Mouse (Mus musculus) left cerebral cortex, postnatal 14 days (tissue): ENCODE results near the gene Il4i1. TPM values are rescaled to one million over a fixed set of nuclear protein-coding genes. Genes with fewer than 3 reads are reported as not detected.
A peak's percentile ranks its signal among the peaks of the same experiment; 100 is the strongest.

Source experiments
- DNase-seq, 2 experiments: peaks; one replicate each; pipeline ENCODE4 v3.0.0; 2021 to 2022; ENCODE audit warnings: low spot score in 2 of 2, mixed read lengths in 1 of 2
- intact Hi-C: fragments of 180-260 bp; cut with DNase I; formaldehyde crosslinking; loops from one replicate; pipeline ENCODE4 v1.15.1; 2025
- long read RNA-seq, 2 experiments: library from polyadenylated mRNA; stranded (forward); transcript quantifications; one replicate each; pipeline ENCODE4 v2.0.0; 2021
- total RNA-seq, 2 experiments: library from RNA; stranded (reverse); gene quantifications; 2 replicates each; pipeline ENCODE4 v1.2.3; 2021

The Il4i1 gene
- 1 to 10 TPM; 2.3 to 3.1 TPM for total RNA-seq
- long read RNA-seq, experiment 1, partial matches to known transcripts = 1 of 2 reads
- long read RNA-seq, experiment 1, other reads (novel, unspliced or antisense) = 1 of 2 reads
- long read RNA-seq, experiment 2, partial matches to known transcripts = 0 of 6 reads
- long read RNA-seq, experiment 2, other reads (novel, unspliced or antisense) = 6 of 6 reads

GRCm38 (mm10) chr7:44815721-44816469 is at the start of gene Il4i1, which contains the start of gene Nup62:
Gene Il4i1 (plus strand): TSS chr7:44816387.
Gene Nup62 (plus strand): TSS chr7:44816088.
- DNase-seq = peak; percentile 99
- intact Hi-C loops = loop anchor here (5.0 kb wide), 1 partner anchor 69 kb away; the partner anchor contains the start of gene Vrk3

GRCm38 (mm10) chr7:44768129-44768528 is 48.1 kb upstream of the Il4i1 start:
- intact Hi-C loops = no loop called here

GRCm38 (mm10) chr7:44770046-44770578 is 46.1 kb upstream of the Il4i1 start:
- peak in 1 of 2 experiments; percentile 44 for DNase-seq
- intact Hi-C loops = loop anchor here (5.0 kb wide), 1 partner anchor 42 kb away; no protein-coding TSS in a partner anchor

More at GRCm38 (mm10) chr7:44768129-44768528, 48.1 kb upstream of the Il4i1 start:
- DNase-seq = no peak

- intact Hi-C loops = loop anchor here (5.0 kb wide), 1 partner anchor 40 kb away; no protein-coding TSS in a partner anchor
- peak; percentile 7 to 22 for DNase-seq
Observed at GRCm38 (mm10) chr7:44772591-44773204, 43.5 kb upstream of the Il4i1 start.

GRCm38 (mm10) chr7:44776849-44777498 is 39.2 kb upstream of the Il4i1 start:
- no peak for DNase-seq
- intact Hi-C loops = no loop called here

- intact Hi-C loops = no loop called here
- DNase-seq = no peak
Observed at GRCm38 (mm10) chr7:44780101-44780500, 36.1 kb upstream of the Il4i1 start.

- no peak for DNase-seq
- intact Hi-C loops = no loop called here
Observed at GRCm38 (mm10) chr7:44789531-44789930, 26.7 kb upstream of the Il4i1 start.

- intact Hi-C loops = no loop called here
- DNase-seq = no peak
Observed at GRCm38 (mm10) chr7:44790066-44790465, 26.1 kb upstream of the Il4i1 start.

GRCm38 (mm10) chr7:44792781-44793180 is 23.4 kb upstream of the Il4i1 start:
- no peak for DNase-seq
- intact Hi-C loops = no loop called here

- no peak for DNase-seq
- intact Hi-C loops = no loop called here
Observed at GRCm38 (mm10) chr7:44808927-44809326, 7.3 kb upstream of the Il4i1 start.

- intact Hi-C loops = no loop called here
- no peak for DNase-seq
Observed at GRCm38 (mm10) chr7:44809466-44809865, 6.7 kb upstream of the Il4i1 start.

- DNase-seq = no peak
- intact Hi-C loops = loop anchor here (5.0 kb wide), 1 partner anchor 38 kb away; no protein-coding TSS in a partner anchor
Observed at GRCm38 (mm10) chr7:44810365-44810764, 5.8 kb upstream of the Il4i1 start.

GRCm38 (mm10) chr7:44810819-44811557 is 5.2 kb upstream of the Il4i1 start:
- intact Hi-C loops = loop anchor here (5.0 kb wide), 1 partner anchor 39 kb away; no protein-coding TSS in a partner anchor
- DNase-seq = no peak

GRCm38 (mm10) chr7:44812651-44813325 is 3.4 kb upstream of the Il4i1 start:
- DNase-seq = no peak
- intact Hi-C loops = loop anchor here (5.0 kb wide), 1 partner anchor 40 kb away; no protein-coding TSS in a partner anchor

GRCm38 (mm10) chr7:44813985-44814384 is 2.2 kb upstream of the Il4i1 start:
- no peak for DNase-seq

GRCm38 (mm10) chr7:44814423-44814822 is 1.8 kb upstream of the Il4i1 start:
- DNase-seq = no peak
- intact Hi-C loops = loop anchor here (5.0 kb wide), 1 partner anchor 42 kb away; no protein-coding TSS in a partner anchor

More at GRCm38 (mm10) chr7:44813985-44814384, 2.2 kb upstream of the Il4i1 start:
- intact Hi-C loops = loop anchor here (5.0 kb wide), 1 partner anchor 42 kb away; no protein-coding TSS in a partner anchor

GRCm38 (mm10) chr7:44814952-44815553 is 1.1 kb upstream of the Il4i1 start:
- intact Hi-C loops = loop anchor here (5.0 kb wide), 2 partner anchors 43 to 68 kb away; partner anchors contain the start of gene Vrk3

More at GRCm38 (mm10) chr7:44814952-44815553, 1.1 kb upstream of the Il4i1 start:
- DNase-seq = no peak
